Mouse (Mus musculus): ENCODE data around the gene Rhbdl3. TPM values are rescaled to one million over a fixed set of nuclear protein-coding genes. Genes with fewer than 3 reads are reported as not detected.

The Rhbdl3 gene
- polyA plus RNA-seq, 1 experiment from 2014 or later = 10.9 TPM

GRCm38 (mm10) chr11:80302536-80302935, 1.8 kb downstream of the Rhbdl3 start:
- H3K4me3 ChIP-seq (ENCODE audit: low read depth, low read length) = peak overlapping the region; percentile 75
- H3K9ac ChIP-seq (ENCODE audit: low read length) = peak overlapping the region; percentile 86; the same call in 1 of the 2 replicates
- H3K4me2 ChIP-seq (ENCODE audit: low read length) = peak overlapping the region; percentile 92
- 0 out of 2 replicates have a peak, but pooled peaks cover 10% of the 10 kb centered on the region for H3K36me3 ChIP-seq (ENCODE audit: control insufficient read depth, insufficient read depth, low read length)
- H3K27ac ChIP-seq (ENCODE audit: low read depth, low read length) = peak overlapping the region; percentile 86
- no peaks in the 10 kb centered on the region for H3K27me3 ChIP-seq (replicated peaks; ENCODE audit: control insufficient read depth, insufficient read depth, low read length)
- DNase-seq (ENCODE audit: low spot score) = peak; percentile 94
- 2% methylated on average over 11 of the region's 11 CpGs for WGBS
- peaks cover 20% of the 10 kb centered on the region for H3K4me1 ChIP-seq (ENCODE audit: control insufficient read depth, insufficient read depth, low read length)
- peak; percentile 73 for ATAC-seq
- H3K9me3 ChIP-seq (replicated peaks; ENCODE audit: control insufficient read depth, low read length) = no peaks in the 10 kb centered on the region

GRCm38 (mm10) chr11:80303746-80304145, 3.0 kb downstream of the Rhbdl3 start:
- no peak for ATAC-seq
- WGBS = 87% methylated on average over 3 of the region's 3 CpGs

GRCm38 (mm10) chr11:80304846-80305245, 4.1 kb downstream of the Rhbdl3 start:
- Histone ChIP-seq H3K4me2 (ENCODE audit: low read length) (no peak overlapping the region), H3K27ac (ENCODE audit: low read depth, low read length) (peak overlapping the region; percentile 9; the same call in 1 of the 2 replicates)
- 70% methylated on average over 10 of the region's 10 CpGs for whole genome bisulfite sequencing

More at GRCm38 (mm10) chr11:80303746-80304145, 3.0 kb downstream of the Rhbdl3 start:
- Histone ChIP-seq H3K36me3 (ENCODE audit: control insufficient read depth, insufficient read depth, low read length) (0 out of 2 replicates have a peak, but pooled peaks cover 13% of the 10 kb centered on the region), H3K9ac (ENCODE audit: low read length) (no peak overlapping the region), H3K4me3 (ENCODE audit: low read depth, low read length) (no peak overlapping the region), H3K27me3 (replicated peaks; ENCODE audit: control insufficient read depth, insufficient read depth, low read length) (no peaks in the 10 kb centered on the region), H3K27ac (ENCODE audit: low read depth, low read length) (no peak overlapping the region), H3K9me3 (replicated peaks; ENCODE audit: control insufficient read depth, low read length) (no peaks in the 10 kb centered on the region), H3K4me2 (ENCODE audit: low read length) (no peak overlapping the region), H3K4me1 (ENCODE audit: control insufficient read depth, insufficient read depth, low read length) (peaks cover 20% of the 10 kb centered on the region)
- no peak for DNase-seq (ENCODE audit: low spot score)

GRCm38 (mm10) chr11:80308537-80308936, 7.8 kb downstream of the Rhbdl3 start:
- no peak overlapping the region for H3K4me2 ChIP-seq (ENCODE audit: low read length)
- ATAC-seq = no peak
- no peaks in the 10 kb centered on the region for H3K9me3 ChIP-seq (replicated peaks; ENCODE audit: control insufficient read depth, low read length)
- no peak for DNase-seq (ENCODE audit: low spot score)
- H3K27me3 ChIP-seq (replicated peaks; ENCODE audit: control insufficient read depth, insufficient read depth, low read length) = no peaks in the 10 kb centered on the region
- peaks cover 31% of the 10 kb centered on the region for H3K4me1 ChIP-seq (ENCODE audit: control insufficient read depth, insufficient read depth, low read length)
- whole genome bisulfite sequencing = 74% methylated on average over 6 of the region's 6 CpGs
- no peak overlapping the region for H3K9ac ChIP-seq (ENCODE audit: low read length)
- no peak overlapping the region for H3K27ac ChIP-seq (ENCODE audit: low read depth, low read length)
- H3K4me3 ChIP-seq (ENCODE audit: low read depth, low read length) = no peak overlapping the region
- 0 out of 2 replicates have a peak, but pooled peaks cover 13% of the 10 kb centered on the region for H3K36me3 ChIP-seq (ENCODE audit: control insufficient read depth, insufficient read depth, low read length)

More at GRCm38 (mm10) chr11:80304846-80305245, 4.1 kb downstream of the Rhbdl3 start:
- Histone ChIP-seq H3K4me3 (ENCODE audit: low read depth, low read length) (no peak overlapping the region), H3K36me3 (ENCODE audit: control insufficient read depth, insufficient read depth, low read length) (0 out of 2 replicates have a peak, but pooled peaks cover 13% of the 10 kb centered on the region), H3K9me3 (replicated peaks; ENCODE audit: control insufficient read depth, low read length) (no peaks in the 10 kb centered on the region), H3K9ac (ENCODE audit: low read length) (no peak overlapping the region), H3K4me1 (ENCODE audit: control insufficient read depth, insufficient read depth, low read length) (peaks cover 13% of the 10 kb centered on the region), H3K27me3 (replicated peaks; ENCODE audit: control insufficient read depth, insufficient read depth, low read length) (no peaks in the 10 kb centered on the region)
- ATAC-seq (no peak), DNase-seq (ENCODE audit: low spot score) (peak; percentile 53)

- WGBS = 37% methylated on average over 4 of the region's 4 CpGs
- ATAC-seq = no peak
- peak; percentile 53 for DNase-seq (ENCODE audit: low spot score)
- H3K9me3 ChIP-seq (replicated peaks; ENCODE audit: control insufficient read depth, low read length) = no peaks in the 10 kb centered on the region
- H3K4me1 ChIP-seq (ENCODE audit: control insufficient read depth, insufficient read depth, low read length) = peaks cover 51% of the 10 kb centered on the region
- H3K4me3 ChIP-seq (ENCODE audit: low read depth, low read length) = no peak overlapping the region
- peak overlapping the region; percentile 91 for H3K27ac ChIP-seq (ENCODE audit: low read depth, low read length)
- peak overlapping the region; percentile 17; the same call in 1 of the 2 replicates for H3K9ac ChIP-seq (ENCODE audit: low read length)
- H3K27me3 ChIP-seq (replicated peaks; ENCODE audit: control insufficient read depth, insufficient read depth, low read length) = no peaks in the 10 kb centered on the region
- H3K4me2 ChIP-seq (ENCODE audit: low read length) = no peak overlapping the region
- H3K36me3 ChIP-seq (ENCODE audit: control insufficient read depth, insufficient read depth, low read length) = 0 out of 2 replicates have a peak, but pooled peaks cover 3% of the 10 kb centered on the region
Observed at GRCm38 (mm10) chr11:80311271-80311670, 10.6 kb downstream of the Rhbdl3 start.

- Histone ChIP-seq H3K4me2 (ENCODE audit: low read length) (no peak overlapping the region), H3K36me3 (ENCODE audit: control insufficient read depth, insufficient read depth, low read length) (0 out of 2 replicates have a peak, but pooled peaks cover 3% of the 10 kb centered on the region), H3K9me3 (replicated peaks; ENCODE audit: control insufficient read depth, low read length) (no peaks in the 10 kb centered on the region), H3K4me3 (ENCODE audit: low read depth, low read length) (no peak overlapping the region), H3K4me1 (ENCODE audit: control insufficient read depth, insufficient read depth, low read length) (peaks cover 51% of the 10 kb centered on the region), H3K27me3 (replicated peaks; ENCODE audit: control insufficient read depth, insufficient read depth, low read length) (no peaks in the 10 kb centered on the region), H3K27ac (ENCODE audit: low read depth, low read length) (peak overlapping the region; percentile 91), H3K9ac (ENCODE audit: low read length) (peak overlapping the region; percentile 40; the same call in 1 of the 2 replicates)
- WGBS = 27% methylated on average over 2 of the region's 2 CpGs
- DNase-seq (ENCODE audit: low spot score) (peak; percentile 53), ATAC-seq (0 out of 2 replicates have a peak, but pooled peaks have one; percentile 10)
Observed at GRCm38 (mm10) chr11:80312049-80312448, 11.3 kb downstream of the Rhbdl3 start.

GRCm38 (mm10) chr11:80312565-80312964, 11.9 kb downstream of the Rhbdl3 start:
- 14% methylated on average over 6 of the region's 6 CpGs for WGBS
- peak overlapping the region; percentile 91 for H3K27ac ChIP-seq (ENCODE audit: low read depth, low read length)
- no peaks in the 10 kb centered on the region for H3K9me3 ChIP-seq (replicated peaks; ENCODE audit: control insufficient read depth, low read length)
- H3K4me2 ChIP-seq (ENCODE audit: low read length) = no peak overlapping the region
- no peaks in the 10 kb centered on the region for H3K27me3 ChIP-seq (replicated peaks; ENCODE audit: control insufficient read depth, insufficient read depth, low read length)
- peak overlapping the region; percentile 40 for H3K9ac ChIP-seq (ENCODE audit: low read length)
- no peak overlapping the region for H3K4me3 ChIP-seq (ENCODE audit: low read depth, low read length)
- H3K4me1 ChIP-seq (ENCODE audit: control insufficient read depth, insufficient read depth, low read length) = peaks cover 51% of the 10 kb centered on the region
- DNase-seq (ENCODE audit: low spot score) (no peak), ATAC-seq (no peak)
- H3K36me3 ChIP-seq (ENCODE audit: control insufficient read depth, insufficient read depth, low read length) = 0 out of 2 replicates have a peak, but pooled peaks cover 3% of the 10 kb centered on the region

- H3K4me3 ChIP-seq (ENCODE audit: low read depth, low read length) = no peak overlapping the region
- no peak overlapping the region for H3K4me2 ChIP-seq (ENCODE audit: low read length)
- peak overlapping the region; percentile 91 for H3K27ac ChIP-seq (ENCODE audit: low read depth, low read length)
- H3K9me3 ChIP-seq (replicated peaks; ENCODE audit: control insufficient read depth, low read length) = no peaks in the 10 kb centered on the region
- no peak for ATAC-seq
- H3K4me1 ChIP-seq (ENCODE audit: control insufficient read depth, insufficient read depth, low read length) = peaks cover 57% of the 10 kb centered on the region
- WGBS = 81% methylated on average over 1 of the region's 1 CpGs
- no peaks in the 10 kb centered on the region for H3K27me3 ChIP-seq (replicated peaks; ENCODE audit: control insufficient read depth, insufficient read depth, low read length)
- DNase-seq (ENCODE audit: low spot score) = no peak
- no peak overlapping the region for H3K9ac ChIP-seq (ENCODE audit: low read length)
- no peaks in the 10 kb centered on the region for H3K36me3 ChIP-seq (ENCODE audit: control insufficient read depth, insufficient read depth, low read length)
Observed at GRCm38 (mm10) chr11:80313462-80313861, 12.8 kb downstream of the Rhbdl3 start.

- H3K9ac ChIP-seq (ENCODE audit: low read length) = no peak overlapping the region
- H3K4me2 ChIP-seq (ENCODE audit: low read length) = no peak overlapping the region
- 70% methylated on average over 4 of the region's 4 CpGs for WGBS
- peaks cover 58% of the 10 kb centered on the region for H3K4me1 ChIP-seq (ENCODE audit: control insufficient read depth, insufficient read depth, low read length)
- H3K4me3 ChIP-seq (ENCODE audit: low read depth, low read length) = no peak overlapping the region
- DNase-seq (ENCODE audit: low spot score) (no peak), ATAC-seq (no peak)
- H3K27me3 ChIP-seq (replicated peaks; ENCODE audit: control insufficient read depth, insufficient read depth, low read length) = no peaks in the 10 kb centered on the region
- no peaks in the 10 kb centered on the region for H3K9me3 ChIP-seq (replicated peaks; ENCODE audit: control insufficient read depth, low read length)
- no peaks in the 10 kb centered on the region for H3K36me3 ChIP-seq (ENCODE audit: control insufficient read depth, insufficient read depth, low read length)
- H3K27ac ChIP-seq (ENCODE audit: low read depth, low read length) = peak overlapping the region; percentile 40; the same call in 1 of the 2 replicates
Observed at GRCm38 (mm10) chr11:80313944-80314343, 13.2 kb downstream of the Rhbdl3 start.
